Mouse (Mus musculus): ENCODE results near the gene Traf3ip1. TPM values are rescaled to one million over a fixed set of nuclear protein-coding genes. Genes with fewer than 3 reads are reported as not detected.

Traf3ip1 gene
- polyA plus RNA-seq, 1 experiment from 2014 or later = 7.9 TPM

DNA sequence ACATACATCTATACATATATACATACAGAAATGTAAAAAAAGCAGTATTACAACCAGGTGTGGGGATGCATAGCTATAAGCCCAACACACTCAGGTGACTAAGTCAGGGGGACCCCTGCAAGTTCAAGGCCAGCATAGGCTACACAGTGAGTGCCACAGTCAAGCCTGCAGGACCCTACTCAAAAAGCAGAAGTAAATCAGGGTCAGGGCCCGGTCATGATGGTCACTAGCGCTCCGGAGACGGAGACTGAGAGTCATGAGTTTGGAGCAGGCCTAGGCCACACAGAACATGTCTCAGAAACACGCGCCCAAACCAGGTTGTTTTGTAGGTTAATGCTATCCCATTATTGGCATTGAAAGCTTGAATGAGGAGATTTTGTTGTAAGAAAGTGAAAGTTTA, 4.1 kb downstream of the Traf3ip1 start:
- Histone ChIP-seq H3K27me3 (ENCODE audit: control insufficient read depth, insufficient read depth, low read length) (no peaks in the 10 kb centered on the region), H3K4me1 (ENCODE audit: control insufficient read depth, insufficient read depth, low read length) (peaks cover 6% of the 10 kb centered on the region), H3K4me2 (ENCODE audit: low read depth) (no peak overlapping the region), H3K9ac (ENCODE audit: low read length) (no peak overlapping the region), H3K9me3 (ENCODE audit: control insufficient read depth, low read length) (no peaks in the 10 kb centered on the region), H3K27ac (ENCODE audit: low read depth, low read length) (no peak overlapping the region), H3K36me3 (ENCODE audit: control insufficient read depth, insufficient read depth, low read length) (peaks cover 5% of the 10 kb centered on the region), H3K4me3 (ENCODE audit: low read depth, low read length) (no peak overlapping the region)
- DNase-seq (ENCODE audit: low spot score) = no peak
- ATAC-seq (ENCODE audit: insufficient read depth, low FRiP score, low TSS enrichment) = no peak
- WGBS = 95% methylated on average over 6 of the region's 6 CpGs

DNA sequence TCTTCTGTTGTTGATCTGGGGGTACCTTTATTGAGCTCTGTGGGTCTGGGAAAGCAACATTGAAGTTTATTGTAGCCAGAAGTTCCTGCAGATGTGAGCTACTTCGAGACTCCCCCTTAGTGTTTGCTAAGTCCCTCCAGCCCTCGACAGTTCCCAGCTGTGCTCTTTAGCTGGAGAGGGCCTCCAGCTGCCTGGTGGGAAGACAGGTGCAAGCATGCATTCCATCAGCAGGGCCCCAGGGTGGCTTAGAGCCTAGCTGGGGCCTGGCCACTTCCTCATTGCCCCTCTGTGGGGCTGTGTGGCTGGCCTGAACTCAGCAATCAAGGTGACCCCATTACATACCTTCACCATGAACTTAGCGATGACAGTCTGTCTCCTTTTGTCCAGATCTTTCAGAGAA, 10.2 kb downstream of the Traf3ip1 start:
- ATAC-seq (ENCODE audit: insufficient read depth, low FRiP score, low TSS enrichment) (no peak), DNase-seq (ENCODE audit: low spot score) (no peak)
- Histone ChIP-seq H3K4me3 (ENCODE audit: low read depth, low read length) (no peak overlapping the region), H3K4me2 (ENCODE audit: low read depth) (no peak overlapping the region), H3K27ac (ENCODE audit: low read depth, low read length) (no peak overlapping the region), H3K27me3 (ENCODE audit: control insufficient read depth, insufficient read depth, low read length) (no peaks in the 10 kb centered on the region), H3K36me3 (ENCODE audit: control insufficient read depth, insufficient read depth, low read length) (peaks cover 7% of the 10 kb centered on the region), H3K4me1 (ENCODE audit: control insufficient read depth, insufficient read depth, low read length) (no peaks in the 10 kb centered on the region), H3K9me3 (ENCODE audit: control insufficient read depth, low read length) (no peaks in the 10 kb centered on the region), H3K9ac (ENCODE audit: low read length) (no peak overlapping the region)
- 76% methylated on average over 3 of the region's 3 CpGs for WGBS

DNA sequence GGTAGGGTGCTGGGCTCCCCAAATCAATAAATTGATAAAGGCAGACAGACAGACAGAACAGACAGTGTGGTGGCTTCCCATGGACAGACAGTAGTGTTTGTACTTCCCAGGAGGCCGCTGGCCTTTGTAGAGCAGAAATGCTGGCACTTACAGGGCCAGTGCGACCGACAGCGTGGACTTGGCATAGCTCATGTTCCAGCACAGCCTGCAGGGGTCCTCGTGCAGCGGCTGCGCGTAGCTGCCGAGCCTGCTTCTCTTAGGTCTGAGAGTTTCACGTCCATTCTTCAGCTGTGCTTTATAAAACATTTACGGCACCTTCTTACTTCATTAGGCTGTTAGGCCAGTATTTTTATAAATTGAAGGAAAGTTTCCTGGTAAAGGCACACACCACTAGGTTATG, 20.5 kb downstream of the Traf3ip1 start:
- Histone ChIP-seq H3K4me2 (ENCODE audit: low read depth) (no peak overlapping the region), H3K36me3 (ENCODE audit: control insufficient read depth, insufficient read depth, low read length) (peaks cover 3% of the 10 kb centered on the region; the same call in 1 of the 2 replicates), H3K27ac (ENCODE audit: low read depth, low read length) (no peak overlapping the region), H3K9ac (ENCODE audit: low read length) (no peak overlapping the region), H3K9me3 (ENCODE audit: control insufficient read depth, low read length) (no peaks in the 10 kb centered on the region), H3K4me1 (ENCODE audit: control insufficient read depth, insufficient read depth, low read length) (no peaks in the 10 kb centered on the region), H3K4me3 (ENCODE audit: low read depth, low read length) (no peak overlapping the region), H3K27me3 (ENCODE audit: control insufficient read depth, insufficient read depth, low read length) (no peaks in the 10 kb centered on the region)
- DNase-seq (ENCODE audit: low spot score) (no peak), ATAC-seq (ENCODE audit: insufficient read depth, low FRiP score, low TSS enrichment) (no peak)
- 90% methylated on average over 11 of the region's 11 CpGs for WGBS

DNA sequence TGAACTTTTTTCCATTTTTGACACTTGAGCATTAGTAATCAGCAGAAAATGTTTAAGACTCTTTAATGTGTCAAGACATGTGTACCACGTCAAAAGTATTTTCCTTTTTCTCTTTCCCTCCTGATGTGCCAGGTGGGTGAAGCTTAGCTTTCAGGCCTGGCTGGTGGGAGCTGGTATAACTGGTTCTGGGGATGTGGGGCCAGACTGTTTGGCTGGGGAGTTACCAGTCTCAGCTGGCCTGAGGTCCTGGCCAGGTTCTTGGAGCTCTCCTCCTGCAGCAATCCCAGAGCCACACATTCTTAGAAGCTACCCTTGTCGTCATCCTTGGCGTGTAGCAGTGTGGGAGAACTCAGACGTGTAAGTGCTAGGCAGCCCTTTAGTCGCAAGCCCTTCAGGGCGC, 21.2 kb downstream of the Traf3ip1 start:
- Histone ChIP-seq H3K27ac (ENCODE audit: low read depth, low read length) (no peak overlapping the region), H3K4me1 (ENCODE audit: control insufficient read depth, insufficient read depth, low read length) (no peaks in the 10 kb centered on the region), H3K9ac (ENCODE audit: low read length) (no peak overlapping the region), H3K36me3 (ENCODE audit: control insufficient read depth, insufficient read depth, low read length) (peaks cover 4% of the 10 kb centered on the region; the same call in 1 of the 2 replicates), H3K27me3 (ENCODE audit: control insufficient read depth, insufficient read depth, low read length) (no peaks in the 10 kb centered on the region), H3K9me3 (ENCODE audit: control insufficient read depth, low read length) (no peaks in the 10 kb centered on the region), H3K4me3 (ENCODE audit: low read depth, low read length) (no peak overlapping the region), H3K4me2 (ENCODE audit: low read depth) (no peak overlapping the region)
- DNase-seq (ENCODE audit: low spot score) (no peak), ATAC-seq (ENCODE audit: insufficient read depth, low FRiP score, low TSS enrichment) (no peak)
- WGBS = 88% methylated on average over 6 of the region's 6 CpGs

DNA sequence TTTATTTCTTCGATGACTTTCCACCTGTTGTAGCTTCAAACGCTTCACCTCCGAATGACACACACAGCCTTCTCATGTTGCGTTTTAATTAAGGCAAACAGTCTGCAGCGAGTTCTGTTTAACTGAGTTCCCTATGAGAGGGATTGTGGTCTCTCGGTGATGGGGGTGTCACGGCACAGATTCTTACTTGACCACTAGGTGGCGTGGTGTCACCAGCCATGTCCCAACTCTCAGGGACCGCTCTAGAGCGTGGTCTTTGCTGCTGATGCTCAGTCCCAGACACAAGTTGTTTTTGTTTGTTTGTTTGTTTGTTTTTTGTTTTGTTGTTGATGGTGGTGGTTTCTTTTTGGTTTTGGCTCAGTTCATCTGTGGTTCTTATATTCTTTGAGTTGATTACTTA, 29.3 kb downstream of the Traf3ip1 start:
- Histone ChIP-seq H3K4me1 (ENCODE audit: control insufficient read depth, insufficient read depth, low read length) (no peaks in the 10 kb centered on the region), H3K9ac (ENCODE audit: low read length) (no peak overlapping the region), H3K4me2 (ENCODE audit: low read depth) (no peak overlapping the region), H3K27ac (ENCODE audit: low read depth, low read length) (no peak overlapping the region), H3K27me3 (ENCODE audit: control insufficient read depth, insufficient read depth, low read length) (no peaks in the 10 kb centered on the region), H3K36me3 (ENCODE audit: control insufficient read depth, insufficient read depth, low read length) (peaks cover 4% of the 10 kb centered on the region), H3K4me3 (ENCODE audit: low read depth, low read length) (no peak overlapping the region), H3K9me3 (ENCODE audit: control insufficient read depth, low read length) (no peaks in the 10 kb centered on the region)
- DNase-seq (ENCODE audit: low spot score) = peak; percentile 75
- 16% methylated on average over 10 of the region's 10 CpGs for WGBS
- no peak for ATAC-seq (ENCODE audit: insufficient read depth, low FRiP score, low TSS enrichment)

DNA sequence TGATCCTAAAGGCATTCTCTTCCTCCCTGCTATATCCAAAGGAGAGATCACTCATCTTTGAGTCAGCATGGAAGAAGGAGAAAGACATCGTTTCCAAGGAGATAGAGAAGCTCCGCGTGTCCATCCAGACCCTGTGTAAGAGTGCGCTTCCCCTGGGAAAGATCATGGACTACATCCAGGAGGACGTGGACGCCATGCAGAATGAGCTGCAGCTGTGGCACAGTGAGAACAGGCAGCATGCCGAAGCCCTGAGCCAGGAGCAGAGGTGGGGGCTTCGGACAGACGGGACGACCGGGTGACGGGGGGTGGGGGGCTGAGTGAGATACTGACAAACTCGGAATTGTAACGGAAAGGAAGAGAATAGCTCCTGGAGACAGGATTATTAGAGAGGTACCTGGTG, 31.4 kb downstream of the Traf3ip1 start:
- Histone ChIP-seq H3K27me3 (ENCODE audit: control insufficient read depth, insufficient read depth, low read length) (no peaks in the 10 kb centered on the region), H3K4me1 (ENCODE audit: control insufficient read depth, insufficient read depth, low read length) (no peaks in the 10 kb centered on the region), H3K9ac (ENCODE audit: low read length) (no peak overlapping the region), H3K36me3 (ENCODE audit: control insufficient read depth, insufficient read depth, low read length) (peaks cover 2% of the 10 kb centered on the region), H3K27ac (ENCODE audit: low read depth, low read length) (no peak overlapping the region), H3K4me2 (ENCODE audit: low read depth) (no peak overlapping the region), H3K9me3 (ENCODE audit: control insufficient read depth, low read length) (no peaks in the 10 kb centered on the region), H3K4me3 (ENCODE audit: low read depth, low read length) (no peak overlapping the region)
- DNase-seq (ENCODE audit: low spot score) (no peak), ATAC-seq (ENCODE audit: insufficient read depth, low FRiP score, low TSS enrichment) (no peak)
- 87% methylated on average over 14 of the region's 14 CpGs for WGBS

DNA sequence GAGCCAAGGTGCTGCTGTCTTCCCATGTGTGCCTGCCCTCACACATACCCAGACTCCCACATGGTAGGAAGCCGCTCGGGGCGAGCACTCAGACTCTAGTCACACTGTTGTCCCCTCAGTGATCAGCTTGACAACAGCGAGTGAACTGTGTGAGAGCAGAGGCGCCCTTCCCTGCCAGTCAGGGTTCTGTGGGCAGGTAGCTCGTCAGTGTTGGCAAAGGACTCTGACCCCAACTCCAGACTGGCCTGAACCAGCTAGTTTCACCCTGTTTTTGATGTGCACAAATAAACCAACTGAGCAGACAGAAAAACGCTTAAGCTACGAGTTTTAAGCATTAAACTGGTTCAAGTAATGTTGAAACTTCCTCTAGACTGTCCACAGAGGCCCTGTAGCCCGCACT, 35.7 kb downstream of the Traf3ip1 start:
- Histone ChIP-seq H3K4me3 (ENCODE audit: low read depth, low read length) (no peak overlapping the region), H3K27me3 (ENCODE audit: control insufficient read depth, insufficient read depth, low read length) (no peaks in the 10 kb centered on the region), H3K36me3 (ENCODE audit: control insufficient read depth, insufficient read depth, low read length) (peaks cover 2% of the 10 kb centered on the region; the same call in 1 of the 2 replicates), H3K9me3 (ENCODE audit: control insufficient read depth, low read length) (no peaks in the 10 kb centered on the region), H3K4me1 (ENCODE audit: control insufficient read depth, insufficient read depth, low read length) (no peaks in the 10 kb centered on the region), H3K27ac (ENCODE audit: low read depth, low read length) (no peak overlapping the region), H3K4me2 (ENCODE audit: low read depth) (no peak overlapping the region), H3K9ac (ENCODE audit: low read length) (no peak overlapping the region)
- DNase-seq (ENCODE audit: low spot score) = no peak
- WGBS = 91% methylated on average over 9 of the region's 9 CpGs
- no peak for ATAC-seq (ENCODE audit: insufficient read depth, low FRiP score, low TSS enrichment)

DNA sequence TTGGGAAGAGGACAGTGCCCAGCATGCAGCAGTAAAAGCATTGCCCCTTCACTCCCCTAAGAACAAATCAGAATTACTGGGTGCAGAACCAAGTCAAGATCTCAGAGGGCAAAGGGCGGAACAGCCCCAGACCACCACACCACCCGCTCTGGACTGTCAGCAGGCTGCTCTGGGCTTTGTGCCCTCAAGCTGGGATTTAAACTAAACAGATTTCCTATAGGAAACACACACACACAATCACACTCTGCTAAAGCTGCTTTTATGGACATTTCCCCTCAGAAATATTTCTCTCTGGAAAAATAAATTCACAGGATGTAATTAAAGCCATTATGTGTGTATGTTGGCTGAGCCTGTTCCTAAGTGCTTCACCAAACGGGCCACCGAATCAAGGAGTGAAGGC, 37.8 kb downstream of the Traf3ip1 start:
- no peaks in the 10 kb centered on the region for H3K27me3 ChIP-seq (ENCODE audit: control insufficient read depth, insufficient read depth, low read length)
- H3K36me3 ChIP-seq (ENCODE audit: control insufficient read depth, insufficient read depth, low read length) = no peaks in the 10 kb centered on the region
- H3K9ac ChIP-seq (ENCODE audit: low read length) = no peak overlapping the region
- H3K9me3 ChIP-seq (ENCODE audit: control insufficient read depth, low read length) = no peaks in the 10 kb centered on the region
- DNase-seq (ENCODE audit: low spot score) (no peak), ATAC-seq (ENCODE audit: insufficient read depth, low FRiP score, low TSS enrichment) (no peak)
- no peak overlapping the region for H3K27ac ChIP-seq (ENCODE audit: low read depth, low read length)
- 93% methylated on average over 4 of the region's 4 CpGs for WGBS
- H3K4me2 ChIP-seq (ENCODE audit: low read depth) = no peak overlapping the region
- H3K4me1 ChIP-seq (ENCODE audit: control insufficient read depth, insufficient read depth, low read length) = no peaks in the 10 kb centered on the region
- H3K4me3 ChIP-seq (ENCODE audit: low read depth, low read length) = no peak overlapping the region

DNA sequence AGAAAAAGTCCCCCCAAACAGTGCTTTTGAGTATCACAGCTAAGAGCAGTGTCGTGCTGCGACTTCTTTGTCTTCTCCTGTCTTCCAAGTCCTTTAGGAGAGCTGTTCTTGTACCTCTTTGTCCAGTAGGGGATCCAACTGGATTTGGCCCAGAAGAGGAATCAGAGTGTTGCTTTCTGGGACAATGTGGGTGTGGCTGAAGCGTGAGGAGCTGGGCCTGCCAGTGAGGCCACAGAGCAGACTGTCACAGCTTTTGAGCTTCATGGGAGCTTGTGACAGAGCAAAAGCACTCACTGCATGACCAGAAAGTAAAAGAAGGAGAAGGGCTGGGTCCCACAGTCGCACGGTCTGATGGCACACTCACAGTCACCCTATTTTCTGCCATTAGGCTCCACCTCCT, 38.4 kb downstream of the Traf3ip1 start:
- 0 out of 2 replicates have a peak overlapping the region, but pooled peaks have one; percentile 10 for H3K27ac ChIP-seq (ENCODE audit: low read depth, low read length)
- 85% methylated on average over 5 of the region's 5 CpGs for WGBS

More for the DNA sequence above, 38.4 kb downstream of the Traf3ip1 start:
- Histone ChIP-seq H3K9me3 (ENCODE audit: control insufficient read depth, low read length) (no peaks in the 10 kb centered on the region), H3K27me3 (ENCODE audit: control insufficient read depth, insufficient read depth, low read length) (peaks cover 3% of the 10 kb centered on the region; the same call in 1 of the 2 replicates), H3K9ac (ENCODE audit: low read length) (no peak overlapping the region), H3K4me3 (ENCODE audit: low read depth, low read length) (no peak overlapping the region), H3K36me3 (ENCODE audit: control insufficient read depth, insufficient read depth, low read length) (no peaks in the 10 kb centered on the region), H3K4me2 (ENCODE audit: low read depth) (no peak overlapping the region), H3K4me1 (ENCODE audit: control insufficient read depth, insufficient read depth, low read length) (no peaks in the 10 kb centered on the region)
- ATAC-seq (ENCODE audit: insufficient read depth, low FRiP score, low TSS enrichment) = no peak
- DNase-seq (ENCODE audit: low spot score) = no peak

All from neural tube, embryonic 11.5 days (tissue).